Mouse (Mus musculus) embryo, embryonic 11.5 days (tissue): ENCODE results near the gene Adam8.

ENCODE experiments used
- DNase-seq: peaks from one replicate; pipeline ENCODE4 v3.0.0-alpha.2; 2012; ENCODE audit warnings: low read depth, low spot score

The Adam8 gene

DNA sequence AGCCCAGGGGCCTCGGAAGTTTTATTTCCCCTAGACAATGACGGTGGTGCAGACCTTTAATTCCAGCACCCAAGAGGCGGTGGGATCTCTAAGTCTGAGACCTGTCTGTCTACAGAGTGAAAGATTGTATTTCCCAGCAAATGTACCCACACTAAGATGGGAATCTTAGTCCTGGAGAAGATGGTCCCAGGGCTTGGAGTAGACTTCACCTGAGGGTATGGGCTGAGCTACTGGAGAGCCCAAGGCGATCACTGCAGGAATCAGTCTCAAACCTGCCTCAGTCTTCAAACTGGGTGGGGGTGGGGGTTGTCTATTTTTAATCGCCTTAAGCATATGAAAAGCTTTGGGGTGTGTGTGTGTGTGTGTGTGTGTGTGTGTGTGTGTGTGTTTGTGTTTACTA is 46.3 kb downstream of the Adam8 start:
- DNase-seq, result no peak

DNA sequence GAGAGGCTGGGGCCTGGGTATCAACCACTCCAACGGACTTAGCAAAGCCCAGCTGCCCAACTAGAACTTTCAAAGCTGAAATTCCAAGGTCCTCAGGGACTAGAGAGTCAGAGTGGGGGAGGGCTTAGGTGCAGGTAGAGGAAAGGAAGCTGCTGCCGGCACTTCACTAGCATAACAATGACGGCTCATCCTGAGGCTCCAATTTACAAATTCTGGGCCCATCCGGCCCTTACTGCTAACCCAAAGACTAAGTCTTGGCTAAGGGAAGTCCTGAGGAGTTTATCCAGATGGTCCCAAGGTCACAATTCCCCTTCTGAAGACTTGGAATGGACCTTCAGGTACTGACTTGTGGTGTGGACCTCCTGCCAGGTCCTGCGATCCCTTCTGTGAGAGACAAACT is 46.8 kb downstream of the Adam8 start:
- no peak for DNase-seq

DNA sequence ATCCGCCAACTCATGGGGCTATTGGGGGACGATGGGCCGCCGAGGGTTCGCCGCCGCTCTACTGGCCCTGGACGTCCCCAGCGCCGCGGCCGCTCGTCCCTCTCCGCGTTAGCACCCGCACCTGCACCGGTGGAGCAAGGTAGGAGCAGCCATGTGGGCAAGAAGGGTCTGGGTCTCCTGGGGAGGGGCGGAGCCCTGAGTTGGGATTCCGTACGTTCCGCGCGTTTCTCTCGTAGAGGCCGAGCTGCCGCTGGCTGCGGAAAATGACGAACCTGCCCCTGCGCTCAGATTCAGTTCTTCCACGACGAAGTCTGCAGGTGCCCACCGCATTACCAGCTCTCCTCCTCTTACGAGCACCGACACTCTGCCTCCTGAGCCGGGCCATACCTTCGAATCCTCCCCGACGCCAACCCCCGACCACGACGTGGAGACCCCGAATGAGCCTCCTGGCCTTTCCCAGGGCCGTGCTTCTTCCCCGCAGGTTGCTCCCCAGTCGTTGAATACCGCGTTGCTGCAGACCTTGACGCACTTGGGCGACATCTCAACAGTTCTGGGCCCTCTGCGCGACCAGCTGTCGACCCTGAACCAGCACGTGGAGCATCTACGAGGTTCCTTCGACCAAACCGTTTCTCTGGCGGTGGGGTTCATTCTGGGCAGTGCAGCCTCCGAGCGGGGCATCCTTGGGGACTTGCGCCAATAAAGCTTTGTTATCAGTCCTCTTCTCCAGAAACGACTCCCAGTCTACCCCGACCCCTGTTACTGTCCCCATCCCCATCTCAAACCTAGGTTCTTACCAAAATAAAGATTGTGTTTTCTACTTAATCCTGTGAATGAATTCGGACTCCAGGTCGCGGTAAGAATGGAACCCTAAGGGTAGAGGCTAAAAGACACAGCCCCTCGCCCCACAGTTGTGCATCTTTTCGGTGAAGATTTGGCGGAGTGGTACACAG is 47.8 kb downstream of the Adam8 start:
- no peak for DNase-seq

DNA sequence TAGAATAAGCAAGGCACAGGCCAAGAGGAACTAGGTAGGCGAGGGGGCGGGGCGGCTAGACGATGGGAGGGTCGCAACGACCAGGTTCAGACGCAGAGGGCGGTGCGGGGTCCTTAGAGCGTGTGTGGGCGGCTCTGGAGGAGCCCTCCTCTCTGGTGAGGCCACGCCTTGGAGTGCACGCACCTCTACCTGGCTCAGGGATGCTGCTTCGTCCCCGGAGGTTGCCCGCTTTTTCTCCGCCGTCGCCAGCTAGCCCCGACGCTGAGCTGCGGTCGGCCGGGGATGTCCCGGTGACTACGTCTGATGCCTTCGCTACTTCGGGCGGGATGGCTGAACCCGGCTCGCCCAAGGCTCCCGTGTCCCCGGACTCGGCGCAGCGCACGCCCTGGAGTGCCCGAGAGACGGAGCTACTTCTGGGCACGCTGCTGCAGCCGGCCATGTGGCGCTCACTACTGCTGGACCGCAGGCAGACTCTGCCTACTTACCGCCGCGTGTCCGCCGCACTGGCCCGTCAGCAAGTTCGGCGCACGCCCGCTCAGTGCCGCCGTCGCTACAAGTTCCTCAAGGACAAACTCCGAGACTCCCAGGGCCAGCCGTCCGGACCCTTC is 48.6 kb downstream of the Adam8 start, which contains the start of gene Utf1:
TSS of gene Utf1 (plus strand) at position 116 of the 608 bp plus-strand sequence.
- no peak for DNase-seq

DNA sequence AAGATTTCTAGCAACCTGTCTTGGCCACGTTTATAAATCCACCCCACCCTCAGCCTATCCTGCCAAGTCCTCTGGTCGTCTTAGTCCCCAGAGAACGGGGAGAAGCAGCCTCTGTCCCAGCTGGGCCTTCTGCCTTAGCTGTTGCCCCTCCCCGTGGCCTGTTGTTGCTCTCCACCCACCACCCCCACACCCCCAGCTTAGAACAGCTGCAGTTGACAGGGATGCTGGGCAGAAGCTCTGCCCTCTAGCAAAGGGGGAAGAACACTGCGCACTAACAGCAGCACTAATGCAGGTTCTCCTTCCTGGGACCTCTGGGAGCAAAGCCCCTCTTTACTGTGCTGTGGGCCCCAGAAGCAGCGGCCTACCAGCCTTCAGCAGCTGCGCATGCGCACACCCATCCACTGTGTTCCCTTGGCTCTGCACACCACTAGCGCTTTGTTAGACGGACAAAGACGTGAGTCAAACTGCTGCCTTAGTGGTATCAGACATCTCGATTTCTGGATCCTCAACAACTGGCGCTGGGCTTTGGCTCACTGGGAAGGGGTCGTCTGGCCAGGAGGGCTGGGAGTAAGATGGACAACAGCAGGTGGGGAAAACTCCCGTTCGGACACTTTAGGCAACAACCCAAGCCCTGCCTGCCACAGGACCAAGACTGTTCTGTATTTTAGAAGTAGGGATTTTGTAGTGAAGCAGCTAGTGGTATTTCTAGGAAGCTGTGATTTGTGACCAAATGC is 51.7 kb downstream of the Adam8 start:
- DNase-seq, result no peak

DNA sequence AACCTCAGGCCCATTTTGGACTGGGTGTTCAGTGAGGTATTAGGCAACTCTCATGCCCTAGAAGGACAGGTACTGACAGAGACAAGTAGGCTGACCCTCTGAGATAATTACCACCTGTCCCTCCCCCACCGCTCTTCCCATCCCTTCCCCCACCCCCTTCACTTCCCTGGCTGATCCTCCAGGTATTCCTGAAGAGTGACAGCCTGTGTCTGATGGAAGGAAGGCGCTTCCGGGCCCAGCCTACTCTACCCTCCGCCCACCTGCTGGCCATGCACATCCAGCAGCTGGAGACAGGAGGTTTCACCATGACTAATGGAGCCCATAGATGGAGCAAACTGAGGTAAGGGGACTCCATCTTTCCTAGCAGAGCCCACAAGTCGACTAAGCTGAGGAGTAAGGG is 54.6 kb downstream of the Adam8 start:
- DNase-seq, result no peak

DNA sequence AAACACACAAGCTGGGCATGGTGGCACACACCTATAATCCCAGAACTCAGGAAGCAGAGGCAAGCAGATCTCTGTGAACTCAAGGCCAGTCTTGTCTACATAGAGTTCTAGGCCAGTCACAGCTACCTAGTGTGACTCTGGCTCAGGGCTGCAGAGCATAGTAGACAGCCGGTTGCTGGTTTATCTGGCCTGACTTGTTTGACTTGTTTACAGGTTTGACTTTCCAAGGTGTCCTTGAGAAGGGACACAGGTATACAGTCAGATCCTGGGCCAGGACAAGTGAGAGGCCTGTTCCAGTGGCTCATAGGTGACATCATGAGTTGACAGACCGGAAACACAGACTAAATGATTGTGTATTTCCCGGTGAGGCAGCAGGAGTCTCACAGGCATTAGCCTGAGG is 55.2 kb downstream of the Adam8 start:
- DNase-seq, result no peak

DNA sequence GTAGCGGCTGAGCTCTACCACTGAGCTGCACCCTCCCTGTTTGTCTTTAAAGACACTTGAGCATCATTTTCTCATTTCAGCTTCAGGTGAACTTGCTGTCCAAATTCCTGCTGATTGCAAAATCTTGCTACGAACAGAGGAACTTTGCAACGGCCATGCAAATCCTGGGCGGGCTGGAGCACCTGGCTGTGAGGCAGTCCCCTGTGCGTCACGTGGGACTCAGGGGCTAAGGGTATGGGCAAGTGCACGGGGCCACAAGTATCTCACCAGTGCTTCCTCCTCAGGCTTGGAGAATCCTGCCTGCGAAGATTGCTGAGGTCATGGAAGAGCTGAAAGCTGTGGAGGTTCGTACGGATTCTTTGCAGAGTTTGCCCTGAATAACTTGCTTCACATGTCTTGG is 55.7 kb downstream of the Adam8 start:
- DNase-seq, result no peak

DNA sequence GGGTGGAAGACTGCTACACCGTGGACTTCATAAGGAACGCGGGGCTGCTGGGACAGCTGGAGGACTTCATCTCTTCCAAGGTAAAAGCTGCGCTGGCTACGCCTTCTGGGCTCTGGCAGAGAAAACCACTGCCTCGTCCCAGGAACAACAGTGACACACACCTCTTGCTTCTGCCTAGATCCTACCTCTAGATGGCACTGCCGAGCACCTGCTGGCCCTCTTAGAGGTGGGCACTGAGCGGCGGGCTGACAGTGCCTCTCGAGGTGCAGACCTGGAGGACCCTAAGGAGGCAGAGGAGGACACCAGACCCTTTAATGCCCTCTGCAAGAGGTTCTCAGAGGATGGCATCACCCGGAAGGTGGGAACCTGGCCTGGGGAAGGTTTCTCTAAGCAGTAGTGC is 61.6 kb downstream of the Adam8 start:
- no peak for DNase-seq
